Mouse (Mus musculus) embryonic facial prominence, embryonic 11.5 days (tissue): ENCODE measurements at regions not wholly inside any gene's neighbourhood (a gene's known extent, or its start where the extent isn't known, plus 50 kb on each side); places are given as distances from the start of the nearest gene placed in this dataset.

Experiments used
- ATAC-seq: fragments of 200-750 bp; cut with Nextera tagmentation; replicated peaks from 2 replicates; pipeline ENCODE4 v1.8.0; 2017; ENCODE audit warnings: low read depth; ENCODE audit not compliant: insufficient number of reproducible peaks, low FRiP score, low TSS enrichment
- DNase-seq: peaks from one replicate; pipeline ENCODE4 v3.0.0-alpha.2; 2015; ENCODE audit warnings: low spot score
- H3K27ac ChIP-seq: fragments of 300-500 bp; sonication (generic); replicated peaks from 2 replicates; pipeline ENCODE4 v1.5.1; 2014; ENCODE audit warnings: mild to moderate bottlenecking, low read depth, low read length, control low read depth
- H3K27me3 ChIP-seq: fragments of 300-500 bp; sonication (generic); 2 replicates; pipeline ENCODE4 v1.6.1; 2014; ENCODE audit warnings: mild to moderate bottlenecking, low read length, moderate library complexity, mixed read lengths; ENCODE audit not compliant: control insufficient read depth, insufficient read depth
- H3K36me3 ChIP-seq: fragments of 300-500 bp; sonication (generic); replicated peaks from 2 replicates; pipeline ENCODE4 v1.6.1; 2014; ENCODE audit warnings: low read depth, mild to moderate bottlenecking, low read length, moderate library complexity, mixed read lengths; ENCODE audit not compliant: control insufficient read depth, insufficient read depth
- H3K4me1 ChIP-seq: fragments of 300-500 bp; sonication (generic); 2 replicates; pipeline ENCODE4 v1.6.1; 2014; ENCODE audit warnings: low read length, mixed read lengths; ENCODE audit not compliant: control insufficient read depth, insufficient read depth
- H3K4me2 ChIP-seq: fragments of 300-500 bp; sonication (generic); 2 replicates; pipeline ENCODE4 v1.6.1; 2014; ENCODE audit warnings: low read depth, mild to moderate bottlenecking, control low read depth, low read length, moderate library complexity
- H3K4me3 ChIP-seq: fragments of 300-500 bp; sonication (generic); 2 replicates; pipeline ENCODE4 v1.5.1; 2014; ENCODE audit warnings: low read depth, low read length, control low read depth
- H3K9ac ChIP-seq: fragments of 300-500 bp; sonication (generic); replicated peaks from 2 replicates; pipeline ENCODE4 v1.6.1; 2014; ENCODE audit warnings: mild to moderate bottlenecking, control low read depth, low read length
- H3K9me3 ChIP-seq: fragments of 300-500 bp; sonication (generic); replicated peaks from 2 replicates; pipeline ENCODE4 v1.6.1; 2016; ENCODE audit warnings: mild to moderate bottlenecking, low read length, inconsistent platforms, mixed read lengths; ENCODE audit not compliant: control insufficient read depth
- WGBS: fragments of 180-500 bp; shearing (Covaris S2); extraction: QIAGEN DNeasy Blood & Tissue Kit; methylation state at CpG from one replicate; pipeline ENCODE4 v1.1.7; 2014; 5-methylcytosine and 5-hydroxymethylcytosine counted together

DNA sequence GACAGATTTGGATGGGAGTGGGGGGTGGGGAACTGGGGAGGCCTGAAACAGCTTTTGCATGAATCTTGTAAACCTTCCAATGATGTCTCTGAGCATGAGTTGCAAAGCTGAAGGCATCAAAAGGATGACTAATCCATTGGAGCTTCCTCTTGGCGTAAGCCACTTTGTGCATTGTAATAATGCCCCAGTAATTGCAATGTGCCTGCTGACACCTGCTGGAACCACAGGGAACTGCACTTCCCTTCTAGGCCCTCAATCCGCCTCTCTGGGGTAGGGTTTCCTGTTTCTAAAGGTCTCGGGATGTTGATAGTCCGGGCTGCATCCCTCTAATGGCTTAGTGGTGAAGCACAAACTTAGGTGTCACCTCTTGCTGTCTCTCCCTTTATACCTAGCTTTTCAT lies 52.3 kb upstream of the Ssx2ip start:
- Histone ChIP-seq H3K27me3 (no peaks in the 10 kb centered on the region), H3K4me1 (no peaks in the 10 kb centered on the region), H3K36me3 (no peaks in the 10 kb centered on the region), H3K27ac (no peak overlapping the region), H3K4me2 (no peak overlapping the region), H3K9me3 (no peaks in the 10 kb centered on the region), H3K9ac (no peak overlapping the region), H3K4me3 (no peak overlapping the region)
- ATAC-seq (no peak), DNase-seq (no peak)
- WGBS, result 87% methylated on average over 4 of the region's 4 CpGs

- no peak overlapping the region for H3K9ac ChIP-seq
- no peaks in the 10 kb centered on the region for H3K36me3 ChIP-seq
- DNase-seq (no peak), ATAC-seq (no peak)
- H3K4me1 ChIP-seq, result no peaks in the 10 kb centered on the region
- H3K4me3 ChIP-seq, result no peak overlapping the region
- no peaks in the 10 kb centered on the region for H3K9me3 ChIP-seq
- H3K27ac ChIP-seq, result no peak overlapping the region
- H3K27me3 ChIP-seq, result no peaks in the 10 kb centered on the region
- H3K4me2 ChIP-seq, result no peak overlapping the region
- WGBS, result 94% methylated on average over 4 of the region's 4 CpGs
Measured at GRCm38 (mm10) chr3:146353961-146354360, 50.5 kb upstream of the Ssx2ip start.
